Mouse (Mus musculus) v-Abl transformed pro-B cells (cell line): ENCODE data around the gene Rcn1.

ENCODE experiments used
- in situ Hi-C, 2 experiments: fragments of 400-800 bp; cut with MboI; formaldehyde crosslinking; loops; one replicate each; pipeline ENCODE4 v1.15.1; 2025; ENCODE audit not compliant: unreplicated experiment in 2 of 2

Rcn1 gene

DNA sequence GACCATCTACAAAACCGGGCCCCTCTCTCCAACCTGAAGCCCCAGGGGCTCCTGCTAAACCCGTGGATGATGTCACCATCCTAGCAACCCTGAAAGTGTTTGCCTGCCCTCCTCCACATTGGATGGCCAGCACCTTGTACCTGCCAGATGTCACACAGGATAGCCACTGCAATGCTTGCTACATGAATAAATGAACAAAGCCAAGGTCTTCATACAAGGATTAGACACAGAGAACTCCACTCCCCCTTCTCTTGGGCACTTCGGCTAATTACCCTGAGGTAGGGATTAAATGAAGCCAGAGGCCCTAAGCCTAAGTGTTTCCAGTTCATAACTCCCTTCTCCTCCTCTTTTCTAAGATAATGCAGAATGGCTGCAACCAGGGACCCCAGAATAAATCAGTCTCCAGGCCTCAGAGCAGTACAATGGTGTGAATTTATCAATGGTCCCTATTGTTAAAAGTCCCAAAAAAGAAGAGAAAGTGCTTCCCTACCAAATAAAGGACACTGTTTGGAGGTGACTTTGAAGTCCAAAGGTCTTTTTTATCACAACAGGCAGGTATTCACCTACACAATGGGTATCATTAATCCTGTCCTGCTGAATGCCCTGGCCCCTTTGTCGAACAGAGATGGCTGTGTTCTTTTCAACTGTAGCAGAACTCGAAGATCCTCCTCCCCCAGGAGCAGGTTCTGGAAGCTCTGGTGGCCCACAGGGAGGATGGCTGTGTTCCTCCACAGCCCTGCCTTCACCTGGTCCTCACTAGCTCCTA is 1.5 kb downstream of the Rcn1 start:
- in situ Hi-C loops: no loop called here

DNA sequence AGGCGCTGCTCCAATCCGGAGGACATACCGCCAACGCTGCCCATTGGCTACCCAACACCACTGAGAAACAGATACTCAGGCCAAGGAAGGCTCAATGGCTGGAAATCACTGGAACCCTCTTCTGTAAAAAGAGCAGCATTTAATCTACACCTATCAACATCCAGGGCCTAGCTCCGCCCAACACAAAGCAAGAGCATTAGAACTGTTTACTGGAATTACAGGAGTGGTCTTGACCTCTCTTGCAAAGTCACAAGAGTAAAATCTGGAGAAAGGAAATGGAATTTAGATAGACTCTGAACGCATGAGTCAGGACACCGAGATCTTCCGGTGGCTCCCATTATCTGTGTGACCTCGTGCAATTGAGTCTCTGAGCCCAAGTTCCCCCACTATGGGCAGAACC is 3.1 kb downstream of the Rcn1 start:
- in situ Hi-C loops: no loop called here

- in situ Hi-C loops: no loop called here
These were observed 4.7 kb downstream of the Rcn1 start for GRCm38 (mm10) chr2:105394375-105394774.

GRCm38 (mm10) chr2:105392514-105392913 is 6.6 kb downstream of the Rcn1 start:
- in situ Hi-C loops: no loop called here

GRCm38 (mm10) chr2:105391414-105391784 is 7.7 kb downstream of the Rcn1 start:
- in situ Hi-C loops: no loop called here

DNA sequence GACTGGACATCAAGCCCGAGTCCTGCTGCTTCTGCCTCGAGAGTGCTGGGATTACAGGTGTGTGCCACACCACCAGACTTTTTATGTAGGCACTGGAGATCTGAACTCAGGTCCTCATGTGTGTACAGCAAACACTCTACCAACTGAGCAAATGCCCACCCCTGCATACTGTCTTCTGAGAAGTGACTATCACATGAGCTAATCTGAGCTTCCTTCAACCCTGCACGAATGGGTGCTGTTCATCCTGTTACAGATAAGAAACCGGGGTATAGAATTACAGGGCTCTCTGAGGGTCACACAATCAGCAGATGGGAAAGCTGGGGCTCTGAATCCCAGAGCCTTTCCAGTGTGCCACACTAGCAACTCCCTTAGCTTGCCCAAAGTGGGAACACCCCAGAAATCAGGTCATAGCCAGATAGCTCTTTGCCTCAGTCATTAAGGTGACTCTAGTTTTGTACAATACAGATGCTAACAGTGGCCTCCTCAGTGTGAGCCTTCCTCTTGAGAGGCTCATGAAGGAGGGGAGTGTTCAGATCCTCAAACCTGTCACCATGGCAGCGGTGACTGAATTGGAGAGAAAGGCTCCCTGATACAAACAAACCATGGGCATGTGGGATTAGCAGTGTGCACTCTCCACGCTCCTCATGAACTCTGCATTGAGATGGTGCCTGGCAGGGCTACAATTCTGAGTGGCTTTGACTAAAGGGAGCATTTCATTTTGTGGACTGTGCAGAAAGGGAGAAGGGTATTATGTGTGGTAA is 8.3 kb downstream of the Rcn1 start:
- in situ Hi-C loops: no loop called here

- in situ Hi-C loops: no loop called here
These were observed 9.9 kb downstream of the Rcn1 start for GRCm38 (mm10) chr2:105389007-105389890.

DNA sequence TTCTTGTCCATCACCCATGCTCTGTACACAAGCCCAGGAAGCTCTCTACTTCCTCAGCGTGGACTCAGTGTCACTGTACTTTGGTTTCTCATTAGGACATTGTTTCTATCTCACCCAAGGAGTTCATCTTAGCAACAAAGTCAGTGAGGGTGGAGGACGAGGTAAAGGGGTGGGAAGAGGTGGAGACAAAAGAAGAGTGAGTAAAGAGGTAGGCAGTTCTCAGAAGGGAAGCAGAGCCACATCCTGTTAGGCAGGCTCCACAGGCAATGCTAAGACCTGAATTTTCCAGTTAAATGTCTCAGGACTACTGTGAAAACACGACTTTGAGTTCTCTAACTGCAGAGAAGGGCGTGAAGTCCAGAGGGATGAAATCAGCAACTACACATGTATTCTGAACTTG is 12.7 kb downstream of the Rcn1 start:
- in situ Hi-C loops: no loop called here

GRCm38 (mm10) chr2:105384998-105385397 is 14.1 kb downstream of the Rcn1 start:
- in situ Hi-C loops: no loop called here

DNA sequence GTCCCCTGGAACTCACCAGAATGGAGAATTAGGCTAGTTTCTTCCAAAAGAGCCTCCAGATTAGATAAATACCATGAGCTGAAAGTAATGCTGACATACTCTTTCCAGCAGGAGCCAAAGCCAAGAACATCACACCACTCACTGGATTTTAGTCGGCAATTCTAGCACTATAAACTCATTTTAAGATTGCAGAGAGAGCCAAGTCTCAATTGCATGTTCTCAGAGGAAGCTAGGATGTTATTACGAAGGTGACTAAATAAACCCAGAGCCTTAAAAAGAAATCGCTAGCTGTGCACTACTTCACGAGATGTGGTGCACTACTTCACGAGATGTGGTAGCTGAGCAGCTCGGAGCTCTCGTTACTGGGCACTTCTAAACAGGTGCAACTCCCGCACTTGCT is 16.1 kb downstream of the Rcn1 start:
- in situ Hi-C loops: no loop called here

GRCm38 (mm10) chr2:105380757-105381319 is 18.3 kb downstream of the Rcn1 start:
- in situ Hi-C loops: no loop called here

DNA sequence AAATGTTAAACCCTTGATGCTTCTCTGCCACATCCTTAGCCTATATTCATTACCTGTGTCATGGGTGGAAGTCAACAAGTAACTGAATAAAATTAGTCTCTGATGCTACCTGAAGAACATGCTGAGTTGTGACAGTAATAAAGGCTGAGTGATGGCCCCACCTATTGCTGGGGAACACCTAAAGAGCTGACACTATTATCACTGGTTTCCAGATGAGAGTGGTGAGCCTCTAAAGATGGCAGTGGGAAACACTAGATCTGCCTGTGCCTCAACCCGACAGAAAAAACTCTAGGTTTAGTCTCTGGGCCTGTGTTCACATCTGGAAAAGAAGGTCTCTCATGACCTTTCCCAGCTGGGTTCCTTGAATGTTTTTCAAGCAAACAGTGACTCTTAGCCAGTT is 19.4 kb downstream of the Rcn1 start:
- in situ Hi-C loops: no loop called here

DNA sequence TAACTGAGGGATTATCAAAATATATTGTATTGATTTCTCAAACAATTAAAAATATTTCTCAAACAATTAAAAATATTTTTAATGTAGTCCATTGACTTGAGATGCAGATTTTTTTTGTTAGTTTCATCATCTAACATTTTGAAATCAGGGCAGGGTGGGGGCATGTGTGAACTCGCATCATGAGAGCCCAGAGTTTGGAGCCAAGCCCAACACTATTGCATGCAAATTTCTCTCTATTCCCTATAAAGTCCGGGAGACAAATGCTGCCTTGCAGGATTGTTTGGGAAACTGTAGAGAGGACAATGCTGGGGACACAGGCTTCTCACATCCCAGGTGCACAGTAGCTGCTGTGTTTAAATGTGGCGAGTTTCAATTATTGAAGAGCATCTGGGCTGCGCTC is 23.4 kb downstream of the Rcn1 start:
- in situ Hi-C loops: no loop called here

DNA sequence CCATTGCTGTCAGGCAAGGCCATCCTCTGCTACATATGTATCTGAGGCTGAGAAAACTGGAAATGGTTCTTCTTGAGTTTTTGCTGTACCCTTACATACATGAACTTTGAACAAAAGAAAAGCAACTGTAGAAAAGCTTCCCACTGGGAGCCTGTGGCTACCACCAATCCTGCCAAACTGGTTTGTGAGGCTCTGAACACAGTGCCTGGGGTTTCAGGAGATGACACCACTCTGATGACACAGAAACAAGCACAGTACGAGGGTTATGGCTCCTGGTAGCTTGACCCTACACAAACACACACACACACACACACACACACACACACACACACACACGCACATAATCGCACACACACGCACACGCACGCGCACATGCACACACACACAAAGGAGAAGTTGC is 23.9 kb downstream of the Rcn1 start:
- in situ Hi-C loops: no loop called here

DNA sequence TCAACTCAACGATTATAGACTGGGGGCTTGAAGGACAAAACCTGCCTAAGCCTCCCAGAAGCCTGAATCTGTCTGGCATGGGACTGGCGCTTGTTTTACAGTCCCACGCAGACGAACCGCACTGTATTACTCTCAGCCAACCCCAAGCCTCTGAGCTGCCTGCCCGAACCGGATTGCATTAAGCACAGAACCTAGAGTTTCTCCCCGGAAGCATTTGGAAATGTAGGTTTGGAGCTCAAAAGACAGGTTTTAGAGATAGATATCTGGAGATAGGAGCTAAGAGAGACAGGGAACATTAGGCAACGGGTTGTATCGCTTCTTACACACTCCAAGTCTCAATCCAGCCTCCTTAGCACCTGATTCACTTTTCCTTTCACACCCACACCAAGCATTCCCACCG is 25.5 kb downstream of the Rcn1 start:
- in situ Hi-C loops: no loop called here

- in situ Hi-C loops: no loop called here
These were observed 26.4 kb downstream of the Rcn1 start for GRCm38 (mm10) chr2:105372727-105373126.

GRCm38 (mm10) chr2:105372156-105372555 is 27.0 kb downstream of the Rcn1 start:
- in situ Hi-C loops: no loop called here

- in situ Hi-C loops: no loop called here
These were observed 28.4 kb downstream of the Rcn1 start for GRCm38 (mm10) chr2:105370698-105371097.

DNA sequence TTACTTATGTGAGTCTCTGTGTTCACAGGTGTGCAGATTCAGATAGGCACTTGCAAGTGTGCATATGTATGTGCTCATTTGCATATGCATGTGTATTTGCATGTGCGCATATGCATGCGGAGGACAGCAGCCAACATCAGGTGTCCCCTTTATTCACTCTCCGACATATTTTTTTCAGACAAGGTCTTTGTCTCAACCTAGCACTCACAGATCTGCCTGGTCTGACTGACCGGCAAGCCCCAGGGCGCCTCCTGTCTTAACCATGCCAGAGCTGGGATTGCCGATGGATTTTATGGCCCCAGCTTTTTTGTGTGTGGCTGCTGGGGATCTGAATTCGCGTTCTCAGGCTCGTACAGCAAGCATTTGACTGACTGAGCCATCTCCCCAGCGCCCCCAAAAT is 28.9 kb downstream of the Rcn1 start:
- in situ Hi-C loops: no loop called here

- in situ Hi-C loops: no loop called here
These were observed 31.5 kb downstream of the Rcn1 start for GRCm38 (mm10) chr2:105367623-105368022.

GRCm38 (mm10) chr2:105358040-105358439 is 41.1 kb downstream of the Rcn1 start:
- in situ Hi-C loops: no loop called here
